Mouse (Mus musculus) bone marrow, adult 2 months (tissue): ENCODE measurements at regions not wholly inside any gene's neighbourhood (a gene's known extent, or its start where the extent isn't known, plus 50 kb on each side); places are given as distances from the start of the nearest gene placed in this dataset.

ENCODE experiments used
- CTCF ChIP-seq: fragments of 200-500 bp; IDR thresholded peaks from 2 replicates; pipeline ENCODE4 v1.5.1; 2011; ENCODE audit warnings: low read length, control low read depth; ENCODE audit not compliant: control insufficient read depth, insufficient read depth
- POLR2A ChIP-seq: fragments of 200-500 bp; IDR thresholded peaks from 2 replicates; pipeline ENCODE4 v1.6.1; 2011; ENCODE audit warnings: low read depth, mild to moderate bottlenecking, control low read depth, low read length, borderline replicate concordance; ENCODE audit not compliant: control insufficient read depth

DNA sequence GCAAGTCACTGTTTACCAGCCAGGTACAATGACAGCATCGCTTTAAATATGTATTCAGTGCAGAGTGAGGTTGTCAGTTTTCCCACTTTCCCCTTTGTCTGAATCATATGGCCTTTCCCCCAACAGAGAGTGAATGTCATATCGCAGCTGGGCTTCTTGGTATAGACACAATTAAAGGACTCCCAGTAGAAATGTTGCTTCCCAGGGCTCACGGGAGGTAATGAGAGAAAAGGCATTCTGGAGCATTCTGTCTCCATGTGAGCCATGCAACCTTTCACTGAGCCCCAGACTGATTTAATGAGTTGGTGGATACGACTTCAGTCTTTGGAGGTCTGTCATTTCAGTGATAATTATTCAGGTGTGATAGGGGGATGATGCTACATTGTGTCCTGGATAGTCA, 310.8 kb upstream of the Zfp960 start:
- TF ChIP-seq CTCF (no peak), POLR2A (no peak)
